Mouse (Mus musculus) activated CD4-positive, CD25-positive, alpha-beta regulatory T cell (primary cell): ENCODE measurements around the gene Sptbn4. TPM values are rescaled to one million over a fixed set of nuclear protein-coding genes. Genes with fewer than 3 reads are reported as not detected.

Source experiments
- polyA plus RNA-seq, 2 experiments: library from polyadenylated mRNA; unstranded; fragments of 100-300 nt; shearing (Covaris generic); gene quantifications; one replicate each; pipeline ENCODE4 v1.2.1; 2017

The Sptbn4 gene
- polyA plus RNA-seq: under 1 TPM; 0.44 to 0.60 TPM

GRCm38 (mm10) chr7:27447419-27448286 lies at the start of gene Sptbn4, which contains the start of gene Blvrb:
Gene Sptbn4 (minus strand): TSS chr7:27447686.
Gene Blvrb (plus strand): TSS chr7:27447978.

GRCm38 (mm10) chr7:27486770-27487697 lies 39.5 kb upstream of the Sptbn4 start, which contains the start of gene Sertad1:
Gene Sertad1 (plus strand): TSS chr7:27486910.

GRCm38 (mm10) chr7:27473156-27473834 lies 25.8 kb upstream of the Sptbn4 start, which contains the start of gene Sertad3:
Gene Sertad3 (plus strand): TSS chr7:27473768.

GRCm38 (mm10) chr7:27356861-27357594 lies 90.5 kb downstream of the Sptbn4 start, which contains the start of gene Gm20479:
Gene Gm20479 (minus strand): TSS chr7:27357419.

GRCm38 (mm10) chr7:27355745-27356240 lies 91.7 kb downstream of the Sptbn4 start, which contains the start of gene Shkbp1:
Gene Shkbp1 (minus strand): TSS chr7:27356019.

GRCm38 (mm10) chr7:27337175-27337853 lies 110.2 kb downstream of the Sptbn4 start, which contains the start of gene Ltbp4:
Gene Ltbp4 (minus strand): TSS chr7:27337692.

Other genes starting within 250 kb of the Sptbn4 start
- 1 to 10 TPM; 6.6 to 9.3 TPM for gene Itpkc, start 219.0 kb downstream of the Sptbn4 start, polyA plus RNA-seq
- 10 to 100 TPM; 18.1 to 19.3 TPM for gene Coq8b, start 214.7 kb downstream of the Sptbn4 start, polyA plus RNA-seq
- gene Numbl, start 189.3 kb downstream of the Sptbn4 start, polyA plus RNA-seq: 1 to 10 TPM; 1.9 to 2.7 TPM
- gene Ltbp4, start 110.0 kb downstream of the Sptbn4 start, polyA plus RNA-seq: 1 to 10 TPM in 1 of 2 experiments, not detected in 1; 1.2 TPM
- gene Shkbp1, start 91.7 kb downstream of the Sptbn4 start, polyA plus RNA-seq: 10 to 100 TPM; 71.7 to 97.3 TPM
- gene Gm20479, start 90.3 kb downstream of the Sptbn4 start, polyA plus RNA-seq: not detected
- gene Blvrb, start 292 bp upstream of the Sptbn4 start, polyA plus RNA-seq: 10 to 100 TPM; 11.3 to 27.9 TPM
- 10 to 100 TPM; 51.0 to 51.6 TPM for gene Sertad3, start 26.1 kb upstream of the Sptbn4 start, polyA plus RNA-seq
- gene Sertad1, start 39.2 kb upstream of the Sptbn4 start, polyA plus RNA-seq: 10 to 100 TPM; 45.9 to 62.2 TPM
- under 1 TPM; 0.32 to 0.44 TPM for gene Prx, start 51.6 kb upstream of the Sptbn4 start, polyA plus RNA-seq
- gene Hipk4, start 75.6 kb upstream of the Sptbn4 start, polyA plus RNA-seq: under 1 TPM; 0.14 to 0.20 TPM
- 100 to 1,000 TPM; 116 to 248 TPM for gene Pld3, start 105.5 kb upstream of the Sptbn4 start, polyA plus RNA-seq
- gene 2310022A10Rik, start 105.5 kb upstream of the Sptbn4 start, polyA plus RNA-seq: 10 to 100 TPM; 23.2 to 23.7 TPM
- 10 to 100 TPM; 63.3 to 82.1 TPM for gene Akt2, start 143.9 kb upstream of the Sptbn4 start, polyA plus RNA-seq
- not detected for gene Ttc9b, start 206.2 kb upstream of the Sptbn4 start, polyA plus RNA-seq
- 10 to 100 TPM; 13.9 to 19.1 TPM for gene Map3k10, start 226.9 kb upstream of the Sptbn4 start, polyA plus RNA-seq
- gene Zfp607b, start 241.7 kb upstream of the Sptbn4 start, polyA plus RNA-seq: 1 to 10 TPM in 1 of 2 experiments, under 1 TPM in 1; 0.95 to 7.4 TPM